Mouse (Mus musculus) brain, adult 2 months (tissue): ENCODE data around the gene Gas6.

Source experiments
- DNase-seq: peaks from one replicate; pipeline ENCODE4 v3.0.0; 2011; ENCODE audit warnings: low read depth, low spot score

Gas6 gene

GRCm38 (mm10) chr8:13461843-13462242, 32.4 kb downstream of the Gas6 start:
- DNase-seq = peak; percentile 79

GRCm38 (mm10) chr8:13461085-13461765, 33.1 kb downstream of the Gas6 start:
- no peak for DNase-seq

- no peak for DNase-seq
Measured at GRCm38 (mm10) chr8:13459431-13459830, 34.9 kb downstream of the Gas6 start.

- peak; percentile 72 for DNase-seq
Measured at GRCm38 (mm10) chr8:13455295-13455694, 39.0 kb downstream of the Gas6 start.

GRCm38 (mm10) chr8:13454341-13455113, 39.8 kb downstream of the Gas6 start:
- DNase-seq = peak; percentile 79

- DNase-seq = no peak
Measured at GRCm38 (mm10) chr8:13451747-13452277, 42.5 kb downstream of the Gas6 start.

GRCm38 (mm10) chr8:13448145-13448544, 46.1 kb downstream of the Gas6 start:
- DNase-seq = no peak

GRCm38 (mm10) chr8:13446456-13446855, 47.8 kb downstream of the Gas6 start:
- DNase-seq = peak; percentile 52

GRCm38 (mm10) chr8:13442152-13442551, 52.1 kb downstream of the Gas6 start:
- peak; percentile 56 for DNase-seq

GRCm38 (mm10) chr8:13437531-13437930, 56.8 kb downstream of the Gas6 start:
- DNase-seq = no peak

GRCm38 (mm10) chr8:13436052-13436451, 58.2 kb downstream of the Gas6 start:
- DNase-seq = no peak

GRCm38 (mm10) chr8:13434889-13435288, 59.4 kb downstream of the Gas6 start, which contains the start of gene Tmem255b:
Tmem255b (plus strand) TSS chr8:13435189.
- no peak for DNase-seq

GRCm38 (mm10) chr8:13433130-13433529, 61.2 kb downstream of the Gas6 start:
- DNase-seq = no peak

GRCm38 (mm10) chr8:13430866-13431265, 63.4 kb downstream of the Gas6 start:
- no peak for DNase-seq

GRCm38 (mm10) chr8:13430412-13430811, 63.9 kb downstream of the Gas6 start:
- DNase-seq = no peak

GRCm38 (mm10) chr8:13428156-13428555, 66.1 kb downstream of the Gas6 start:
- no peak for DNase-seq

GRCm38 (mm10) chr8:13427351-13427750, 66.9 kb downstream of the Gas6 start:
- no peak for DNase-seq

GRCm38 (mm10) chr8:13420970-13421369, 73.3 kb downstream of the Gas6 start:
- DNase-seq = peak; percentile 65

GRCm38 (mm10) chr8:13419111-13419639, 75.1 kb downstream of the Gas6 start:
- DNase-seq = peak; percentile 41

- DNase-seq = peak; percentile 62
Measured at GRCm38 (mm10) chr8:13415879-13416278, 78.4 kb downstream of the Gas6 start.
